Mouse (Mus musculus): ENCODE data around the gene Pp2d1. TPM values are rescaled to one million over a fixed set of nuclear protein-coding genes. Genes with fewer than 3 reads are reported as not detected.

The Pp2d1 gene
- total RNA-seq, 2 experiments from 2014 or later, result not detected

- peak; percentile 74 to 76 for DNase-seq
- intact Hi-C loops (cut with DNase I), result loop anchor here (2.0 to 10.0 kb wide), 5 partner anchors 17 to 121 kb away; partner anchors contain the start of genes Rab5a and Sgo1
These were observed 28.3 kb upstream of the Pp2d1 start for GRCm38 (mm10) chr17:53567346-53568101.

GRCm38 (mm10) chr17:53566919-53567345, 27.7 kb upstream of the Pp2d1 start:
- peak; percentile 84 to 86 for DNase-seq
- intact Hi-C loops (cut with DNase I), result loop anchor here (2.0 to 10.0 kb wide), 4 partner anchors 55 to 122 kb away; partner anchors contain the start of genes Rab5a and Sgo1

GRCm38 (mm10) chr17:53566161-53566918, 27.1 kb upstream of the Pp2d1 start, which contains the start of gene Kat2b:
Gene Kat2b (plus strand): TSS chr17:53566861.
- DNase-seq, result peak; percentile 81 to 82
- intact Hi-C loops (cut with DNase I), result loop anchor here (2.0 to 10.0 kb wide), 4 partner anchors 54 to 122 kb away; partner anchors contain the start of genes Rab5a and Sgo1

- no peak for DNase-seq
- intact Hi-C loops (cut with DNase I), result loop anchor here (5.0 to 10.0 kb wide), 2 partner anchors 53 to 90 kb away; no protein-coding TSS in a partner anchor
These were observed 25.6 kb upstream of the Pp2d1 start for GRCm38 (mm10) chr17:53564837-53565236.

GRCm38 (mm10) chr17:53561458-53562029, 22.3 kb upstream of the Pp2d1 start:
- DNase-seq, result no peak
- intact Hi-C loops (cut with DNase I), result loop anchor here (10.0 kb wide), 1 partner anchor 93 kb away; no protein-coding TSS in a partner anchor

GRCm38 (mm10) chr17:53559646-53560045, 20.4 kb upstream of the Pp2d1 start:
- intact Hi-C loops (cut with DNase I), result loop anchor here (10.0 kb wide), 1 partner anchor 95 kb away; no protein-coding TSS in a partner anchor

GRCm38 (mm10) chr17:53557443-53557842, 18.2 kb upstream of the Pp2d1 start:
- DNase-seq, result no peak
- intact Hi-C loops (cut with DNase I), result no loop called here

More at GRCm38 (mm10) chr17:53559646-53560045, 20.4 kb upstream of the Pp2d1 start:
- DNase-seq, result no peak

- no peak for DNase-seq
- intact Hi-C loops (cut with DNase I), result no loop called here
These were observed 15.6 kb upstream of the Pp2d1 start for GRCm38 (mm10) chr17:53554813-53555212.

GRCm38 (mm10) chr17:53554088-53554487, 14.8 kb upstream of the Pp2d1 start:
- peak in 1 of 2 experiments; percentile 4 for DNase-seq
- intact Hi-C loops (cut with DNase I), result no loop called here

- intact Hi-C loops (cut with DNase I), result no loop called here
- no peak for DNase-seq
These were observed 12.4 kb upstream of the Pp2d1 start for GRCm38 (mm10) chr17:53551306-53552299.

- intact Hi-C loops (cut with DNase I), result no loop called here
- peak; percentile 39 to 49 for DNase-seq
These were observed 4.5 kb upstream of the Pp2d1 start for GRCm38 (mm10) chr17:53543591-53544324.

GRCm38 (mm10) chr17:53542536-53542935, 3.3 kb upstream of the Pp2d1 start:
- intact Hi-C loops (cut with DNase I), result no loop called here
- no peak for DNase-seq

GRCm38 (mm10) chr17:53532425-53532824, 6.8 kb downstream of the Pp2d1 start:
- intact Hi-C loops (cut with DNase I), result no loop called here
- peak in 1 of 2 experiments; percentile 24 for DNase-seq

GRCm38 (mm10) chr17:53531160-53531559, 8.1 kb downstream of the Pp2d1 start:
- DNase-seq, result peak in 1 of 2 experiments; percentile 19
- intact Hi-C loops (cut with DNase I), result no loop called here

- no peak for DNase-seq
- intact Hi-C loops (cut with DNase I), result no loop called here
These were observed 11.2 kb downstream of the Pp2d1 start for GRCm38 (mm10) chr17:53528034-53528433.

GRCm38 (mm10) chr17:53520509-53520908, 18.7 kb downstream of the Pp2d1 start:
- no peak for DNase-seq
- intact Hi-C loops (cut with DNase I), result no loop called here

- intact Hi-C loops (cut with DNase I), result loop anchor here (5.0 kb wide), 1 partner anchor 313 kb away; no protein-coding TSS in a partner anchor
- no peak for DNase-seq
These were observed 19.9 kb downstream of the Pp2d1 start for GRCm38 (mm10) chr17:53519364-53519763.

GRCm38 (mm10) chr17:53512311-53512951, 26.8 kb downstream of the Pp2d1 start:
- peak; percentile 29 to 53 for DNase-seq

More at GRCm38 (mm10) chr17:53512311-53512951, 26.8 kb downstream of the Pp2d1 start:
- intact Hi-C loops (cut with DNase I), result loop anchor here (2.0 to 5.0 kb wide), 3 partner anchors 55 to 182 kb away; partner anchors contain the start of gene Kat2b

Measured in heart, postnatal 10 days (tissue).